Mouse (Mus musculus): ENCODE data around the gene Tdrd5. TPM values are rescaled to one million over a fixed set of nuclear protein-coding genes. Genes with fewer than 3 reads are reported as not detected.

Gene Tdrd5
- polyA plus RNA-seq, 1 experiment from 2014 or later: 2.7 TPM

- Histone ChIP-seq H3K27me3 (ENCODE audit: control insufficient read depth, insufficient read depth, low read length) (no peaks in the 10 kb centered on the region), H3K4me2 (ENCODE audit: low read depth, low read length) (no peak overlapping the region), H3K4me1 (ENCODE audit: control insufficient read depth, insufficient read depth, low read length) (no peaks in the 10 kb centered on the region), H3K27ac (ENCODE audit: low read depth, low read length) (no peak overlapping the region), H3K9ac (replicated peaks; ENCODE audit: low read depth, low read length) (no peak overlapping the region), H3K36me3 (ENCODE audit: control insufficient read depth, insufficient read depth, low read length) (no peaks in the 10 kb centered on the region), H3K9me3 (ENCODE audit: control insufficient read depth, low read length) (no peaks in the 10 kb centered on the region), H3K4me3 (ENCODE audit: low read depth, low read length) (no peak overlapping the region)
- ATAC-seq (ENCODE audit: low read depth): no peak
- 40% methylated on average over 2 of the region's 2 CpGs for WGBS
Observed at GRCm38 (mm10) chr1:156241035-156241434, 62.4 kb downstream of the Tdrd5 start.

- no peaks in the 10 kb centered on the region for H3K27me3 ChIP-seq (ENCODE audit: control insufficient read depth, insufficient read depth, low read length)
Observed at GRCm38 (mm10) chr1:156231122-156231521, 72.3 kb downstream of the Tdrd5 start.

GRCm38 (mm10) chr1:156230339-156231089, 73.0 kb downstream of the Tdrd5 start:
- Histone ChIP-seq H3K4me1 (ENCODE audit: control insufficient read depth, insufficient read depth, low read length) (0 out of 2 replicates have a peak, but pooled peaks cover 7% of the 10 kb centered on the region), H3K4me3 (ENCODE audit: low read depth, low read length) (no peak overlapping the region), H3K27ac (ENCODE audit: low read depth, low read length) (peak overlapping the region; percentile 53), H3K9ac (replicated peaks; ENCODE audit: low read depth, low read length) (no peak overlapping the region), H3K4me2 (ENCODE audit: low read depth, low read length) (no peak overlapping the region), H3K27me3 (ENCODE audit: control insufficient read depth, insufficient read depth, low read length) (no peaks in the 10 kb centered on the region), H3K9me3 (ENCODE audit: control insufficient read depth, low read length) (no peaks in the 10 kb centered on the region), H3K36me3 (ENCODE audit: control insufficient read depth, insufficient read depth, low read length) (no peaks in the 10 kb centered on the region)
- 37% methylated on average over 9 of the region's 9 CpGs for WGBS
- peak; percentile 75; the same call in 1 of the 2 replicates for ATAC-seq (ENCODE audit: low read depth)

More at GRCm38 (mm10) chr1:156231122-156231521, 72.3 kb downstream of the Tdrd5 start:
- H3K4me1 ChIP-seq (ENCODE audit: control insufficient read depth, insufficient read depth, low read length): 0 out of 2 replicates have a peak, but pooled peaks cover 7% of the 10 kb centered on the region
- ATAC-seq (ENCODE audit: low read depth): no peak
- no peak overlapping the region for H3K4me2 ChIP-seq (ENCODE audit: low read depth, low read length)
- no peaks in the 10 kb centered on the region for H3K36me3 ChIP-seq (ENCODE audit: control insufficient read depth, insufficient read depth, low read length)
- H3K4me3 ChIP-seq (ENCODE audit: low read depth, low read length): no peak overlapping the region
- H3K9me3 ChIP-seq (ENCODE audit: control insufficient read depth, low read length): no peaks in the 10 kb centered on the region
- peak overlapping the region; percentile 53 for H3K27ac ChIP-seq (ENCODE audit: low read depth, low read length)
- 75% methylated on average over 6 of the region's 6 CpGs for WGBS
- H3K9ac ChIP-seq (replicated peaks; ENCODE audit: low read depth, low read length): no peak overlapping the region

- H3K4me2 ChIP-seq (ENCODE audit: low read depth, low read length): no peak overlapping the region
- no peaks in the 10 kb centered on the region for H3K9me3 ChIP-seq (ENCODE audit: control insufficient read depth, low read length)
- no peaks in the 10 kb centered on the region for H3K27me3 ChIP-seq (ENCODE audit: control insufficient read depth, insufficient read depth, low read length)
- 32% methylated on average over 7 of the region's 7 CpGs for WGBS
- no peaks in the 10 kb centered on the region for H3K36me3 ChIP-seq (ENCODE audit: control insufficient read depth, insufficient read depth, low read length)
- no peak overlapping the region for H3K4me3 ChIP-seq (ENCODE audit: low read depth, low read length)
- H3K9ac ChIP-seq (replicated peaks; ENCODE audit: low read depth, low read length): no peak overlapping the region
- H3K27ac ChIP-seq (ENCODE audit: low read depth, low read length): no peak overlapping the region
- 0 out of 2 replicates have a peak, but pooled peaks cover 7% of the 10 kb centered on the region for H3K4me1 ChIP-seq (ENCODE audit: control insufficient read depth, insufficient read depth, low read length)
- peak; percentile 36; the same call in 1 of the 2 replicates for ATAC-seq (ENCODE audit: low read depth)
Observed at GRCm38 (mm10) chr1:156229448-156229847, 74.0 kb downstream of the Tdrd5 start.

GRCm38 (mm10) chr1:156228728-156229127, 74.7 kb downstream of the Tdrd5 start:
- Histone ChIP-seq H3K27ac (ENCODE audit: low read depth, low read length) (no peak overlapping the region), H3K9me3 (ENCODE audit: control insufficient read depth, low read length) (no peaks in the 10 kb centered on the region), H3K36me3 (ENCODE audit: control insufficient read depth, insufficient read depth, low read length) (no peaks in the 10 kb centered on the region), H3K4me3 (ENCODE audit: low read depth, low read length) (no peak overlapping the region), H3K27me3 (ENCODE audit: control insufficient read depth, insufficient read depth, low read length) (no peaks in the 10 kb centered on the region), H3K4me1 (ENCODE audit: control insufficient read depth, insufficient read depth, low read length) (0 out of 2 replicates have a peak, but pooled peaks cover 7% of the 10 kb centered on the region), H3K4me2 (ENCODE audit: low read depth, low read length) (no peak overlapping the region), H3K9ac (replicated peaks; ENCODE audit: low read depth, low read length) (no peak overlapping the region)
- 84% methylated on average over 4 of the region's 4 CpGs for WGBS
- ATAC-seq (ENCODE audit: low read depth): no peak

GRCm38 (mm10) chr1:156226903-156227302, 76.6 kb downstream of the Tdrd5 start:
- Histone ChIP-seq H3K27me3 (ENCODE audit: control insufficient read depth, insufficient read depth, low read length) (no peaks in the 10 kb centered on the region), H3K9me3 (ENCODE audit: control insufficient read depth, low read length) (no peaks in the 10 kb centered on the region), H3K36me3 (ENCODE audit: control insufficient read depth, insufficient read depth, low read length) (no peaks in the 10 kb centered on the region), H3K4me3 (ENCODE audit: low read depth, low read length) (no peak overlapping the region), H3K4me2 (ENCODE audit: low read depth, low read length) (no peak overlapping the region), H3K27ac (ENCODE audit: low read depth, low read length) (no peak overlapping the region), H3K4me1 (ENCODE audit: control insufficient read depth, insufficient read depth, low read length) (peaks cover 11% of the 10 kb centered on the region; the same call in 1 of the 2 replicates), H3K9ac (replicated peaks; ENCODE audit: low read depth, low read length) (no peak overlapping the region)
- ATAC-seq (ENCODE audit: low read depth): no peak
- 74% methylated on average over 5 of the region's 5 CpGs for WGBS

- no peak overlapping the region for H3K4me3 ChIP-seq (ENCODE audit: low read depth, low read length)
- 54% methylated on average over 13 of the region's 13 CpGs for WGBS
- H3K27me3 ChIP-seq (ENCODE audit: control insufficient read depth, insufficient read depth, low read length): no peaks in the 10 kb centered on the region
- no peaks in the 10 kb centered on the region for H3K9me3 ChIP-seq (ENCODE audit: control insufficient read depth, low read length)
- no peak for ATAC-seq (ENCODE audit: low read depth)
- H3K4me1 ChIP-seq (ENCODE audit: control insufficient read depth, insufficient read depth, low read length): peaks cover 3% of the 10 kb centered on the region; the same call in 1 of the 2 replicates
- no peaks in the 10 kb centered on the region for H3K36me3 ChIP-seq (ENCODE audit: control insufficient read depth, insufficient read depth, low read length)
- H3K27ac ChIP-seq (ENCODE audit: low read depth, low read length): no peak overlapping the region
- no peak overlapping the region for H3K4me2 ChIP-seq (ENCODE audit: low read depth, low read length)
- H3K9ac ChIP-seq (replicated peaks; ENCODE audit: low read depth, low read length): no peak overlapping the region
Observed at GRCm38 (mm10) chr1:156222205-156223000, 81.1 kb downstream of the Tdrd5 start.

- H3K27ac ChIP-seq (ENCODE audit: low read depth, low read length): no peak overlapping the region
- H3K9me3 ChIP-seq (ENCODE audit: control insufficient read depth, low read length): no peaks in the 10 kb centered on the region
- no peak overlapping the region for H3K4me2 ChIP-seq (ENCODE audit: low read depth, low read length)
- no peak overlapping the region for H3K4me3 ChIP-seq (ENCODE audit: low read depth, low read length)
- no peak for ATAC-seq (ENCODE audit: low read depth)
- 40% methylated on average over 2 of the region's 2 CpGs for whole genome bisulfite sequencing
- no peaks in the 10 kb centered on the region for H3K36me3 ChIP-seq (ENCODE audit: control insufficient read depth, insufficient read depth, low read length)
- no peaks in the 10 kb centered on the region for H3K27me3 ChIP-seq (ENCODE audit: control insufficient read depth, insufficient read depth, low read length)
- no peak overlapping the region for H3K9ac ChIP-seq (replicated peaks; ENCODE audit: low read depth, low read length)
- H3K4me1 ChIP-seq (ENCODE audit: control insufficient read depth, insufficient read depth, low read length): peaks cover 3% of the 10 kb centered on the region; the same call in 1 of the 2 replicates
Observed at GRCm38 (mm10) chr1:156221327-156221726, 82.1 kb downstream of the Tdrd5 start.

- no peak for ATAC-seq (ENCODE audit: low read depth)
- H3K27me3 ChIP-seq (ENCODE audit: control insufficient read depth, insufficient read depth, low read length): no peaks in the 10 kb centered on the region
- WGBS: 87% methylated on average over 2 of the region's 2 CpGs
- H3K4me2 ChIP-seq (ENCODE audit: low read depth, low read length): no peak overlapping the region
- H3K9ac ChIP-seq (replicated peaks; ENCODE audit: low read depth, low read length): no peak overlapping the region
- no peak overlapping the region for H3K4me3 ChIP-seq (ENCODE audit: low read depth, low read length)
- H3K27ac ChIP-seq (ENCODE audit: low read depth, low read length): no peak overlapping the region
- H3K36me3 ChIP-seq (ENCODE audit: control insufficient read depth, insufficient read depth, low read length): no peaks in the 10 kb centered on the region
- peaks cover 3% of the 10 kb centered on the region; the same call in 1 of the 2 replicates for H3K4me1 ChIP-seq (ENCODE audit: control insufficient read depth, insufficient read depth, low read length)
- H3K9me3 ChIP-seq (ENCODE audit: control insufficient read depth, low read length): no peaks in the 10 kb centered on the region
Observed at GRCm38 (mm10) chr1:156218573-156218972, 84.9 kb downstream of the Tdrd5 start.
